Mouse (Mus musculus) megakaryocyte progenitor cell, adult 5-6 weeks (primary cell): Measurements from ENCODE around the gene Arhgap25. TPM values are rescaled to one million over a fixed set of nuclear protein-coding genes. Genes with fewer than 3 reads are reported as not detected.
"Not testable (repeated sequence)": the region's sequence is repeated elsewhere in the genome, so short reads cannot be mapped to it uniquely, and the experiment has no call there.

Experiments
- ATAC-seq: replicated peaks from 2 replicates; pipeline ENCODE4 v1.8.0; 2016; ENCODE audit warnings: mild to moderate bottlenecking, moderate TSS enrichment, inconsistent platforms; ENCODE audit not compliant: poor library complexity
- total RNA-seq, 2 experiments: library from RNA; stranded (forward) in 1 of 2; stranded (reverse) in 1 of 2; fragments of 157-497, 149-512 nt in 1 of 2; fragments of 200-1000 nt in 1 of 2; gene quantifications; 2 replicates each; pipeline versions ENCODE4 v1.2.3 to v1.2.4; 2015 to 2017

The Arhgap25 gene
- total RNA-seq, 2 experiments from 2014 or later: 11.0 to 23.0 TPM

DNA sequence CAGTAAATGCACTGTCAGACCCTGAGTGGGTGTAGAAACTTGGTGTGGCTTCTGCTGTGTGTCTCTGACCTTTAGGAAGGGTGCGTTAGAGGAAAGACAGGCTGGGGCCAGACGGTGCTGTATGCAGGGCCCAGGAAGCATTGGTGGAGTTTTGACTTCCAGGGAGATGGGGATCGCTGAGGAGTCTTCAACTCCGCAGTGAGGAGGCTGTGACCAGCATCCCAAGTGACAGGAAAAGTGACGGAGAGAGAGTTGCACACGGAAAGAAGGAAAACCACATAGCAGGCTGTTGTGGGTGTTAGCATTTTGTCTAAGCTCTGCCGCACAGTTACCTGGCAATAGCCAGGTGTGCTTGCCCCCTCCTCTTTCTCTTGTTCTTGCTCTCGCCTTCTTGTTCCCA lies 3.2 kb upstream of the Arhgap25 start:
- ATAC-seq: no peak

DNA sequence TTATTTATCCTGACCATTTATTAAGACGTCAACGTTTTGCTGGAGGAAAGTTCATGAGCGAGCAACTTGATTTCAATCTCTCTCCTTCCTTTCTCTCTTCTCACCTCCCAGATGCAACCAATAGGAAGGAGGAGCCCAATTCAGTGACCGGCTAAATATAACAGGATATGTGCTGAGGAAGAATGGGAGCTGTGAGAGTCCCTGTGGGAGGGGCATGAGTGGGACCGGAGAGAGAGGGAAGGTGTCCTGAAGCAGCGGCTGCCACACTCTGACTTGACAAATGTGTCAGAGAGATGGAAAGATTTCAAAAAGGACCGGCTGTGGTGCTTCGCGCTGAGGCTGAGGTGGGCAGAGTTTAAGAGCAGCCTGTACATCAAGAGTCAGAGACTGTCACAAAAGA lies 2.6 kb upstream of the Arhgap25 start:
- ATAC-seq: no peak

DNA sequence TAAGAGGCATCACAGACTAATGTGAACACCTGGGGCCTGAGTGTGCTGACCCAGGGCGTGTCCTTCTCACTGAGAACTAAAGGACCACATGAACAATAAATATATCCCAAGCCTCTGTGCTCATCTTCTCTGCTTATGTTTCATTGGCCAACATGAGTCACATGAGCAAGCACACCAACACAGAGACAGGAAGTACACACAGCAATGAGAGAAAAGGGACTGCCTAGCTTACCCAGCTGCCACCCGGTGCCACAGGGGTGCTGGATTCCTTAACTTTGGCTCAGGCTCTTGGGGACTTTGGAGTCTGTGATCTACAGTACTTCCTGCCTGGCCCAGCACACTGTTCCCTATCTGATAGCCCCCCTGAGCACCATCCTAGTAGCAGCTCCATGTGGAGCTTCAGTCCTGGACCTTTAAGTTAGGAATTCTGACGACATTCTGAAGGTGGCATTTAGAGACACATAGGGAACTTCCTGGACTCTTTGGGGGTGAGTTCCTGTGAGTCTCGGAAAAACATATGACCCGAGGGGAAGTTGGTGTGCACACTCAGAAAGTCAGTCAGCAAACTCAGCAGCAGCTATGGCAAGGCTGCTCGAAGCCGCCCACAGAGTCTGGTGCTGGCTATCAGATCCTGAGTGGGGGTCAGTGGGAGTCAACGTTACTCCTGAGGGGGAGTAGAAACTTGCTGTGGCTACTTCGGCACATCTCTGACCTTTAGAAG lies 2.0 kb upstream of the Arhgap25 start:
- ATAC-seq: peak; percentile 61

DNA sequence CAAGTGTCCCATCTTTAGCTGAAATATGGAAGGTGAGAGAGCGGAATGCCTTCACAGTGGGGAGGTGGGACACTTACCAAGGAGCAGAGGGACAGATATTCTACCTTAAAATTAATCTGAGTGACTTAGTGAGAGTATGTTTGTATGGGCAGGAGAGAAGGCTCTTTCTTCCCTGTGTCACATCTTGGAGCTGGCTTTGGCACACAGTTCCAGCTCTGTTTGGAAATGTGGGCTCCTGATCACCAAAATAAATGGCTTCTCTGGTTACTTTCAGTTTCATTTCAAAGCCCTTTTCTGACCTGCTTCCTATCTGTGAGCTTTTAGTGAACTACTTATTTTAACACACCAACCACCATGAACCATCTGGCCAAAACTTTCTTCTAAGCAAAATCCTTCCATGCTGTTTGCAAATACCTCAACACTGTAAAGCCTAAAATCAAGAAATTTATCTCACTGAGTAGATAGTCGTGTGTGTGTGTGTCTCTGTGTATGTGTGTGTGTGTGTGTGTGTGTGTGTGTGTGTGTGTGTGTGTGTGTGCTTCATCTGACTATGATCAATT lies 1.5 kb downstream of the Arhgap25 start:
- no peak for ATAC-seq

DNA sequence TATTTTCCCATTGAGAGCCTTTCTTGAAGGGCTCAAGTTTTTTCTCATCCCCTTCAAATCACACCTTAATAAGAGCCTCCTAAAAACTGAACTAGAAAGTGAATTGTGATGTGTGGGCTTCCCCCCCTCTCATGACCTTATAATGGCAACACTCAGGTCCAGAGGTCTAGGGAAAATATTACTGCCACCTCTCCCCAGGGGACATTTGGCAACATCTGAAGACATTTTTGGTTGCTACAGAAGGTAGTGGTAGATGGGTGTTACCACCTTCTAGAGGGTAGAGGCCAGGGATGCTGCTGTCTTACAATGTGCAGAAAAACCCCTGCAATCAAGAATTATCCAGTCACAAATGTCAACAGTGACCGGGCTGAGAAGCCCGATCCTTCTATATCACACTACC lies 2.7 kb downstream of the Arhgap25 start:
- ATAC-seq: no peak

DNA sequence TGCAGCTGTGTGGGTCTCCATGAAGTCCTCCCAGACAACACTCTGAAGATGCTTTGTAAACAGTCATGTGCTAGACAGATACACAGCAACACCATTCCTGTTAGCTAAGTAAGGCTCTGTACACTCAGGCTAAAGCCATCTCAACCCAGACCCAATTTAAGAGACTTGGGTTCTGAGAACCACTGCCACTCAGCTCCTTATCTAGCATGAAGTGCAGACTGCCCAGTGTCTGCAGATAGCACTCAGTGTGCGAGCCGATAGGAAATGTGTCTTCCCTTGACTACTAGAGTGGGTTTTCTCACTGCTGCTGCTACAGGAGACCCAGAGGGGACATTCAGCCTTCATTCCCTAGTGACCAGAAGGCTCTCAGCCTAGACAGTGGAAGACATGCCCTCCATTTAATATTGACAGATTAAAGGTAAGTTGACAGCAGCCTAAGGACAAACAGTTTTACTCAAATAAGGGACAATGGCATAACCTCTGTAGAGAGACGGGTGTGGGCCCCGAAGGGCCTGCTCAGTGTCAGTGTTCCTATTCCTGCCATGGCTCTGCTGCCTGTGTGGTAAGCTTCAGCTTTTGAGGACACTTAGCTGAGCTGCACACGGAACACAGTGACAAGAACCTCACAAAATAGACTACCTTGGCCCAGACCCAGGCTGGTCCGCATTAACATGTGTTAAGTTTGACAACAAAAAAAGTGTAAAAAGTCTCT lies 5.1 kb downstream of the Arhgap25 start:
- peak; percentile 49 for ATAC-seq

DNA sequence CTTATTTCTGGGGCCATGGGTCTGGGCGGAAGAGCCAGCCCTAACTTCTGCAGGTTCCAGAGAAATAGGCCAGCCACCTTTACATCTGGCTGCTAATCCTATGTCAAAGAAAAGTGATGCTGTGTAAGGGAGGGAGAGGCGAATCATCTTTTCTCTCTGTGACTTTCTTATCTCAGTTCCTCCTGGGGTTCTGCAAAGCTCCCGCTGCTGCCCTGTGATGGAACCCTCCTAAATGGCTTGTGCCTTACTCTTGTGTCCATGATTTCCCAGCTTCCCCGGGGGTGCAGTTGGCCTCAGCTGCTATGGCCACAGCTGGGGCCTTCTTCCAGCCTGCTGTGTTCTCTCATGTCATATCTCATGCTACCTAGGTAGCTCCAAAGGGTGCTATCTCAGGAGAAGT lies 5.7 kb downstream of the Arhgap25 start:
- 0 out of 2 replicates have a peak, but pooled peaks have one; percentile 12 for ATAC-seq

DNA sequence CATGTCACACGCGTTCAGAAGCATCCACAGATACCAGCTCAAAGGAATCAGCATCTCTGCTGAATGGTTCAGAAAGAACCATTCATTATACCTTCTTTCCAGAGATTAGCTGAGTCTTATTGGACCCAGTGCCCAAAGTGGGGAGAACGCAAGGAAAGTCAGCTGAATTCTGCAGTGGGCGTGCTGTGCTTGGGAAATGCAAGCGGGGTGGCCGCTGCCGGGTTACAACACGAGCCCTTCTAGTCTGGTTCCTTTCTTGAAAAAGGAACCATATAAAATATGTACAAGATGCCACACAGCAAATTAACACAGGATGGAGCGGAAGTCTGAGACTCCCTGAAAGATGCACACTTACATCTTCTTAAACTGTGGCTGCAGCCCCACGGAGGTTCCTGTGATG lies 7.9 kb downstream of the Arhgap25 start:
- no peak; the same call in 1 of the 2 replicates for ATAC-seq

DNA sequence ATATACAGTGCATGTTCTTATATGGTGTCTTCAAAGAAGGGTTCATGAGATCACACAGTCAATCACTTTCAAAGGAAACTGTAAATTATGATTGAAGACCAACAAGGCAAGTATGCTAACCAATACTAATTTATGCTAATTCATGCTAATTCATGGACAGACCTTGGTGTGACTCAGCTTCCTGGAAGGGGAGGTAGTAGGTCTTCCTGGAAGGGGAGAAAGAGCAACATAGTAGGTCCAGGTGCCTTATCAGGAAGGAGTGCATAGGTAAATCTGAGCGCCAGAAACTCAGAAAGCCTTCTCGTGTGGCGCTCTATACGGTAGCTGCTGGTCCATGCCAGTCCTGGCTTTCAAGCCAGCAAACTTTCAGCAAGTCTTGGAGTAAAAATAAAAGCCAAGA lies 8.8 kb downstream of the Arhgap25 start:
- no peak for ATAC-seq

DNA sequence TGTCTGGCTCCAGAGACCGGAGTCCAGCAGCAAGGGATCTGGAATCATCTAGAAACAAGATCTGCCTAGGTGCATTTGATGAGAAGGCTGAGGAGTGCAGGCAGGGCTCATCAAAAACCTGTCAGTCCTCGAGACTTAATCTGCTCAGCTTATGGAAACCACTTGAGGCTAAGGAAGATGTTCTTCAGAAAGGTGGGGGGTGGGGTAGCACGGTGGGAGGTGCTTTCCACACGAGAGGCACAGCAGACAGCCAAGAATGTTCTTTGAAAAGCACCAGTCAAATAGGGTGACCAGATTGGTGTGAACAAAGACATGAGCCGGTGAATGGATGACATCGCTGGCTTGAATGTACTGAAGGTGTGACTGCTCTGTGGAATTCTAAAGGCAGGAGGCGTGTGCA lies 9.3 kb downstream of the Arhgap25 start:
- ATAC-seq: no peak

DNA sequence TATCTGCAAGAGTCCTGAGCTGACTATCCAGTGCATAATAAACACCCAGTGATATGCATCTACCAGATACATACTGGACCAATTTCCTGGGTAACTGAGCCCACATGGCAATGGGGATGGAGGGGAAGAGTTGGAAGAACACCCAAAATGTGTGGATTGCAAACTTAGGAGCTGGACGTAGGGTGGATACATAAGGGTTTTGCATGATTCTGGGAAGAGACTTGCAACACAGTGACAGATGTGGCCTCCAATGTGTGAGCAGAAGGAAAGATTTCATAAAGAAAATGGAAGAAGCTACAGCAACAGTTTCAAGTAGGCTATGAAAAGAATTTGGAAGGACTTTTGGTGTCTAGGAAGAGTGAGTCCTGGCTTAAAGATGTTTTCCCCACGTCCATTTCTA lies 10.0 kb downstream of the Arhgap25 start:
- no peak for ATAC-seq

DNA sequence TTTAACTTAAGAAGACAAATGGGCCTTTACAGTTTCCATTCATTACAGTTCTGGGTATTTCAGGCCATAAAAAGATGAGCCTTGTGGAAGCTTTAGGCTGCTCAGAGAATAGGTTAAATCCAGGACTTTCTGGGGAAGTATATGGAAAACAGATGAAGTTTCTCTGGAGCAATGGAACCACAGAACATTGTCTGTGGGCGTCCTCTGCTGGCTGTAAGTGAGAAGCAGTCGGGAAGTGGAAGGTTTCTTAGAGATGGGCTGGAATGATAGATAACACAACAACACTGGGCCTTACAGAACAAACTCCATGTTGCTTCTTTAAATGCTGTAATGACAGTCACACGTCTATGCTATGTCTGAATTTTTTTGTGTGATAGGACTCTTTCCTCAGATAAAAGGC lies 10.8 kb downstream of the Arhgap25 start:
- ATAC-seq: no peak

DNA sequence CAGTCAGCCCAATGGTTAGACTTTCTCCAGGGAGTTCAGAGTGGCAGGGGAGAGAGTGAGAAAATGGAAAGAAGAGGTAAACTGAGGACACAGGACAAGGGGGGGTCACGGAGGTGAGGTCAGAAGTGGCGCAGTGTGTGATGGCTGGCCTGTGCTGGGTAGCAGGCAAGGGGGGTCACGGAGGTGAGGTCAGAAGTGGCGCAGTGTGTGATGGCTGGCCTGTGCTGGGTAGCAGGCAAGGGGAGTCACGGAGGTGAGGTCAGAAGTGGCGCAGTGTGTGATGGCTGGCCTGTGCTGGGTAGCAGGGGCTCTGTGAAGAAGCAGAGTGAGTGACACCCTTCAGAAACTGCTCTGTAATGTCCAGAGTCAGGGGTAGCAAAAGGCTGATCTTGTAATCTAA lies 11.4 kb downstream of the Arhgap25 start:
- not testable (repeated sequence) for ATAC-seq

DNA sequence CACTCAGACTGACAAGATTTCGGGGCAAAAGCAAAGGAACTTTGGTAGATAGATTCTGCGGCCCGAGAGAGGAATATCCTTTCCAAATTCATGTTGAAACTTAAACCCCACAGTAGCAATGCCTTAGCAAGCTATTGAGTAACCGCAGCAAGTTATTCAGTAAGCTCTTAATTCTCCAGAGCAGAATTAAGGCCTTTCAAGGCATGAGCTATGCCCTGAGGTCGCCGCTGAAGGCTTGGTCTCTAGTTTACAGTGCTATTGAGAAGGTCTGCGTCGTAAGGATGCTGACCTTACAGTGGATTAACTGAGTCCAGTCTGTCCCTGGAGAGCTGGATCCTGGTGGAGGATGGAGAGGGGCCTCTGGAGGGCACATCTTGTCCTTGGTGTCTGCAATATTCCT lies 12.5 kb downstream of the Arhgap25 start:
- ATAC-seq: no peak

DNA sequence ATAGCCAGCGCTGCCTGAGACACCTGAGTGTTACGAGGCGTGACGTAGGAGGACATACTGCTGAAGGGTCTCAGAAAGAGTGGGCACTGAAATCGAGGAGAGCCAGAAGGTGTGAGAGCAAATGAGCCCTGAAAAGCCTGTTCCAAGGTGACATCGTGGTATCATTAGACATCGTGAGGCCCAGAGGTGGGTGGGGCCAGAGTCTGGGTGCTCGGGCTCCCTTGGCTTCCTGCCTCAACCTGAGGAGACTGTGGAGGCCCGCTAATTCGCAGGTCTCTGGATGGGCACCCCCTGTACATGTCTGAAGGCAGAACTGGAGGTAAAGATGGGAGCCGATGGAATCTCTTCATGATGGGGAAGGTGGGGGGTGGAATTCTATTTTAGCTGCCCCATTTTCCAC lies 13.2 kb downstream of the Arhgap25 start:
- no peak for ATAC-seq

DNA sequence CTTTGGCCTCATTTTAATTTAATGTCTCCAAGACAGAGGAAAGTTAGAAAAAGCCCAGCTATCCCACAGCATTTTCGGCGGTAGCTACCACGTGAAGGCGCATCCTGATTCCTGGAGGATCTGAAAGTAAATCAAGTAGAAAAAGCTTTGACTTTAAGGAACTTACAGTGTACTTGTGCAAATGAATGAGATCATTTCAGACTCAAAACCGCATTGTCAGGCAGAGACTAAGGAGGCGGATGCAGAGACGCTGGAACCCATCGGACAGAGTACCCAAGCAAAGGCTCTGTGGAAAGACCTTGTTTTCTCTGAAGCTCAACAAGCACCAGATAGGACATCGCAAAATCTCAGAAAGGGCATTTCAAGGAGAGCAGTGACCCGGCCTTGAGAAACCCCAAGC lies 14.4 kb downstream of the Arhgap25 start:
- ATAC-seq: no peak

DNA sequence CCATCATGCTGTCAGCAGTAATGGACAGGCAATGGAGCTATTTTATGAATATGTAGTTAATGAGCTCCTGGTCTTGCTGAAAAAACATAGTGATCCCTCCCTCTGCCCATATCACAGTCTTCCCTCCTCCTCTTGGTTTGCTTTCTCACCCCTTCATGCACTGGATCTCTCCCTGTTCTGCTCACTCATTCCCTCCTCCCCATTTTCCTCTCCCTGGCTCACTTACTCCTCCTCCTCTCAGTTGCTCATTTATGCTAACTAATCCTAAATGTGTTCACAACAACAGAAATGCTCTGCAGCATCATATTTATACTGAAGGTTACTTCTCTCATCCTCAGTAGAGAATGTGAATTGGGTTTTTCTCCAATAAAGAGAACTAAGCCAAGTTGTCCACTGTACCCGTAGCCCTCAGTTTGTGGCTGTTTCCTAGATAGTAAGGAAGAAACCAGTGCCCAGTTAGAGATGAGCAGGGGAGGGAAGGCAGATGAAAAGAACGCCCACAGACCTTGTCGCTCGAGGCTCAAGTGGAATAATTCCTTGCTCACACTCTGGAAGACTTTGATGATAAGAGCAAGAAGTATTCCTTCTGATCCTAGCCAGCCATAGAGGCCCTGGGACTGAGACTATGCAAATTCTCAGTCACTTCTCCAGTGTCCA lies 15.2 kb downstream of the Arhgap25 start:
- no peak for ATAC-seq

DNA sequence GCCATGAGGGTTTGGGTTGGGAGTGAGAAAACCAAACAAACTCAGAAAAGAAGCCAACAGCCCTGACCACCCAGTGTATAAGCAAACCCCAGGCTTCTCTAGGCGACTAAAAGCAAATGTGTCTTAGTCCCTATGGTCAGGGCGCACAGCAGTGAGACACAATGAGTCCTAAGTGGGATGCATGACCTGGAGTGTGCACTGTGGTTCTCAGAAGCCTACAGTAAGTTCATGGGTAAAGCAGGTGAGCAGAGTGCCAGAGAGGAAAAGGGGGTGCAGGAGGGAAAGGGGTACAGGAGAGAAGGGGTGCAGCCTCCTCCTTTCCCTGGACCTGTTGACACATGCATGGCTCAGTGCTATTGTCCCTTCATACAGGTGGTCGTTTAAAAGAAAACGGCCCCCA lies 18.7 kb downstream of the Arhgap25 start:
- no peak for ATAC-seq

DNA sequence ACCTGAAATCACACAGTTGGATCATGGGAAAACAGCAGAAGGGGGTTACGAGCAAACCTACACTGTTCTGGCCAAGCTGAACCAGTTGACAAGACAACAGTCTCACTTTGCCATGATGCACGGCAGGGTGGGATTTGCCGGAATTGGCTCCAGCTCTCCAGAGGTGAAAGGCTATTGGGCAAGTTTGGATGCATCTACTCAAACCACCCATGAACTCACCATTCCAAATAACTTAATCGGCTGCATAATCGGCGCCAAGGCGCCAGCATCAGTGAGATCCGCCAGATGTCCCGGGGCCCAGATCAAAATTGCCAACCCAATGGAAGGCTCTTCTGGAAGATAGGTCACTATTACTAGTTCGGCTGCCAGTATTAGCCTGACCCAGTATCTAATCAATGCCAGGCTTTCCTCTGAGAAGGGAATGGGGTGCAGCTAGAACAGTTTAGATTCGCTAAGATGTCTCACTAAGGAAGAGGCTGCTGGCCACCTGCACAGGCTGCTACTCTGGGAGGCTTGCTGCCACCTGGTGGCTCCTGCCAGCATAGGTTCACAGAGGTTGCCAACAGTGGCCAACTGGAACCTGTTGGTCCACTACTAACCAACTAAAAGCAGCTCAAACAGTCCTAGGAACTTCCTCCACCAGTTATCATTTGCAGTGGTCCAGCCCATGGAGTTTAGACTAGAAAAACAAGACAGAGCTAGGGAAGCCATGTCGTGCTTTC lies 19.9 kb downstream of the Arhgap25 start:
- peak; percentile 97 for ATAC-seq

DNA sequence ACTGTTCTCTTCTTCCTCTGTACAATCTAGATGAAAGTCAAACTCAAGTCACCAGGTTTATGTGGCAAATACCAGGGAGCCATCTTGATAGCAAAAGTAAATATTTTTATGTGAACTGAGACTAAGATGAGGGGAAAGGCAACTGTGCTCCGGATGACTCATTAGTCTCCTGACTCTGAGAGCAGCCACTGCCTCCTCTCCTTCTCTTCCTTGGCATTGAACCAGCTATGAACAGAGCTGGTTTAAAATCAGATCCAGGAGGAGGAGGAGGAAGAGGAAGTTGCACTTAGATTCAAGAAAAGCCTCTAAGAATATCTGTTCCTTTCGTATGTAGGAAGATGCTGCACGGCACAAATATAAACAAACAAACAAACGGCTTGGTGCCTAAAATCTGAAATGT lies 22.1 kb downstream of the Arhgap25 start:
- no peak for ATAC-seq

DNA sequence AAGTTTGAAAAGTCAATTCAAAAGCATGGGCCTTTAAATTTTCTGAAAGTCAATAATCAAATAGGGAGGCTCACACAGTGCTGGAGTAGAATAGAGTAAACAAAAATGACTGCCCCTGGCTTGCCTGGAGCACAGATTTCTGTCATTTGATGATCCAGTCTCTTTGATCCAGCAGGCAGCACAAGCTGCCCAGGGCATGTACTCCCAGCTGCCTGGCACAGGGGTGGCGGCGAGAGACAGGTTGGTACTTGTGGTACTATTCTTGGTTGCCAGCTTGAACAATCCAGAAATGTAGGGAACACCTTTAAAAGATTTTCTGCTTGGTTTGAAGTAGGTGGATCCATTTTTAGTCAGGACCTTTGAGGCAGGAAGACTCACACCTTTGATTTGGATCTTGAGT lies 23.3 kb downstream of the Arhgap25 start:
- no peak for ATAC-seq
